Comparison of ENCODE assay signal across 7 mouse cellular contexts in the genomic region with DNA sequence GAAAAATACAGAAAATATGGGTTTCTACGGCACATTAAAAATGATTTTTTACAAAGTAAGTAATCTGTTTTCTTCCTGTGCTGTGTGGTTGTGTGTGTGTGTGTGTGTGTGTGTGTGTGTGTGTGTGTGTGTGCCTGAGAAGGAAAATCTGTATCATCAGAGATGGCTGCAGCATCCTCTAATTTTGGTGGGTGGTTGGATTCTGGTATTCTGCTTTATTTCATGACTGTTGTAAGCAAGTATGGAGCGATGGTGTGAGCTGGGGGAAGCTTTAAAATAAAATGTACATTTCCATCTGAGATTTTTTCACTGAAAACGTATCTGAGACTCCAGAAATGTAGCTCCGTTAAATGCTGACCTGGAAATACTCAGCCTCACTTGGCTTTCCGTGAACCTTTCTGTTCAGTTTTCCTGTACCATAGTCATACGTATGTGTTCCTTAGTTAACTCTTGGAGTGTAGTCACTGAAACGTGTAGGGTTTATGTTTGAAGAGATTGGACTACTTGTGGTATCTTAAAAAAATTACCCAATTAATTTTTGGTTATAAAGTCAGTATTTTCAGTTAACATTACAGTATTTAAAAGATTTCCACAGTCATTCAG.
DNase-seq lines count a peak whose midpoint lies in the region; ATAC-seq and TF ChIP-seq lines count a peak whose summit lies in the region.

No protein-coding gene starts in this region.

- H3K9ac ChIP-seq in liver, embryonic 12.5 days, result no peak overlapping the region
- peak overlapping the region; percentile 37 for H3K9ac ChIP-seq in embryonic facial prominence, embryonic 15.5 days
- peak overlapping the region; percentile 47 for H3K9ac ChIP-seq in intestine, embryonic 14.5 days (ENCODE audit: low read length)

- no peaks in the 10 kb centered on the region for H3K27me3 ChIP-seq in liver, embryonic 12.5 days (replicated peaks)
- H3K27me3 ChIP-seq in embryonic facial prominence, embryonic 15.5 days, result no peaks in the 10 kb centered on the region
- no peaks in the 10 kb centered on the region for H3K27me3 ChIP-seq in intestine, embryonic 14.5 days (replicated peaks; ENCODE audit: control insufficient read depth, insufficient read depth, low read length)

- H3K4me3 ChIP-seq in liver, embryonic 12.5 days, result no peak overlapping the region; the same call in 1 of the 2 replicates
- peak overlapping the region; percentile 50 for H3K4me3 ChIP-seq in embryonic facial prominence, embryonic 15.5 days (replicated peaks)
- peak overlapping the region; percentile 55 for H3K4me3 ChIP-seq in intestine, embryonic 14.5 days (ENCODE audit: low read depth, low read length)
- H3K4me3 ChIP-seq in olfactory bulb, adult 2 months (ENCODE audit: insufficient read depth, low read depth, low read length), result peak overlapping the region; percentile 68

- ATAC-seq in liver, embryonic 12.5 days, result no peak
- ATAC-seq in embryonic facial prominence, embryonic 15.5 days (ENCODE audit: insufficient number of reproducible peaks, low FRiP score, low TSS enrichment, low read depth), result no peak
- peak; percentile 49; the same call in 1 of the 2 replicates for ATAC-seq in intestine, embryonic 14.5 days (replicated peaks; ENCODE audit: low FRiP score, low TSS enrichment, low read depth)

- no peaks in the 10 kb centered on the region; the same call in 1 of the 2 replicates for H3K4me1 ChIP-seq in liver, embryonic 12.5 days
- H3K4me1 ChIP-seq in embryonic facial prominence, embryonic 15.5 days, result no peaks in the 10 kb centered on the region
- peaks cover 3% of the 10 kb centered on the region; the same call in 1 of the 2 replicates for H3K4me1 ChIP-seq in intestine, embryonic 14.5 days (replicated peaks; ENCODE audit: control insufficient read depth, insufficient read depth, low read length)
- H3K4me1 ChIP-seq in olfactory bulb, adult 2 months (ENCODE audit: control insufficient read depth, insufficient read depth, low read length), result no peaks in the 10 kb centered on the region

- H3K9me3 ChIP-seq in liver, embryonic 12.5 days (replicated peaks), result no peaks in the 10 kb centered on the region
- H3K9me3 ChIP-seq in embryonic facial prominence, embryonic 15.5 days (replicated peaks), result no peaks in the 10 kb centered on the region
- no peaks in the 10 kb centered on the region for H3K9me3 ChIP-seq in intestine, embryonic 14.5 days (ENCODE audit: control insufficient read depth, low read length)

- H3K4me2 ChIP-seq in liver, embryonic 12.5 days, result peak overlapping the region; percentile 34
- peak overlapping the region; percentile 72 for H3K4me2 ChIP-seq in embryonic facial prominence, embryonic 15.5 days (replicated peaks)
- H3K4me2 ChIP-seq in intestine, embryonic 14.5 days (ENCODE audit: low read length), result peak overlapping the region; percentile 61

- no peak for DNase-seq in liver
- no peak for DNase-seq in intestine, embryonic 14.5 days (ENCODE audit: low spot score)
- no peak for DNase-seq in retina, embryonic 14.5 days (ENCODE audit: low spot score)
- no peak for DNase-seq in layer of hippocampus, adult 9-10 months (ENCODE audit: low spot score)

- H3K27ac ChIP-seq in liver, embryonic 12.5 days, result no peak overlapping the region
- peak overlapping the region; percentile 83 for H3K27ac ChIP-seq in embryonic facial prominence, embryonic 15.5 days (replicated peaks)
- H3K27ac ChIP-seq in intestine, embryonic 14.5 days (ENCODE audit: low read depth), result peak overlapping the region; percentile 78
- peak overlapping the region; percentile 97 for H3K27ac ChIP-seq in olfactory bulb, adult 2 months (ENCODE audit: insufficient read depth, low read depth, low read length)

- TF ChIP-seq POLR2A in olfactory bulb, adult 2 months (IDR thresholded peaks at IDR 0.05; ENCODE audit: insufficient read depth, low read depth, low read length), result no peak

- no peak for TF ChIP-seq CTCF in olfactory bulb, adult 2 months (IDR thresholded peaks at IDR 0.05; ENCODE audit: insufficient read depth, low read depth, low read length)

- 75% methylated on average over 7 of the region's 7 CpGs for WGBS in liver, embryonic 12.5 days (ENCODE audit: insufficient replicate concordance)
- WGBS in embryonic facial prominence, embryonic 15.5 days, result 34% methylated on average over 7 of the region's 7 CpGs
- 31% methylated on average over 7 of the region's 7 CpGs for WGBS in intestine, embryonic 14.5 days
- WGBS in olfactory bulb, adult 2 months, result 11% methylated on average over 7 of the region's 7 CpGs

- no peaks in the 10 kb centered on the region for H3K36me3 ChIP-seq in liver, embryonic 12.5 days
- H3K36me3 ChIP-seq in embryonic facial prominence, embryonic 15.5 days, result no peaks in the 10 kb centered on the region
- no peaks in the 10 kb centered on the region for H3K36me3 ChIP-seq in intestine, embryonic 14.5 days (ENCODE audit: control insufficient read depth, insufficient read depth, low read length)
